Mouse (Mus musculus): Measurements from ENCODE around the gene Glb1.

- TF ChIP-seq CTCF (IDR thresholded peaks at IDR 0.05; ENCODE audit: borderline replicate concordance, insufficient read depth, low read depth, low read length) = no peak
- TF ChIP-seq POLR2A (IDR thresholded peaks at IDR 0.05; ENCODE audit: borderline replicate concordance, insufficient read depth, low read length) = no peak
Measured at GRCm38 (mm10) chr9:114390749-114391075, 10.2 kb upstream of the Glb1 start.
